Mouse (Mus musculus) layer of hippocampus, postnatal 14 days (tissue): ENCODE results near the gene Gm4756. TPM values are rescaled to one million over a fixed set of nuclear protein-coding genes. Genes with fewer than 3 reads are reported as not detected.
"Not testable (repeated sequence)": the region's sequence is repeated elsewhere in the genome, so short reads cannot be mapped to it uniquely, and the experiment has no call there.

ENCODE experiments used
- DNase-seq, 2 experiments: peaks; one replicate each; pipeline ENCODE4 v3.0.0; 2021 to 2022; ENCODE audit warnings: low spot score in 2 of 2, mixed read lengths in 1 of 2
- total RNA-seq, 2 experiments: library from RNA; stranded (reverse); gene quantifications; 2 replicates each; pipeline ENCODE4 v1.2.3; 2021

The Gm4756 gene
- total RNA-seq, 2 experiments from 2014 or later: 0.55 TPM; not detected in 1

- DNase-seq: no peak
Observed at GRCm38 (mm10) chr12:72655775-72656174, 6.3 kb upstream of the Gm4756 start.

- peak; percentile 71 to 74 for DNase-seq
Observed at GRCm38 (mm10) chr12:72654698-72655097, 5.2 kb upstream of the Gm4756 start.

GRCm38 (mm10) chr12:72648921-72649320, 540 bp downstream of the Gm4756 start:
- no peak for DNase-seq

GRCm38 (mm10) chr12:72638025-72638424, 11.4 kb downstream of the Gm4756 start:
- no peak for DNase-seq

- no peak for DNase-seq
Observed at GRCm38 (mm10) chr12:72628751-72629150, 20.7 kb downstream of the Gm4756 start.

- DNase-seq: no peak
Observed at GRCm38 (mm10) chr12:72622853-72623496, 26.5 kb downstream of the Gm4756 start.

GRCm38 (mm10) chr12:72621441-72621840, 28.0 kb downstream of the Gm4756 start:
- DNase-seq: no peak

GRCm38 (mm10) chr12:72620856-72621255, 28.6 kb downstream of the Gm4756 start:
- no peak for DNase-seq

GRCm38 (mm10) chr12:72612053-72612452, 37.4 kb downstream of the Gm4756 start:
- DNase-seq: no peak

- DNase-seq: not testable (repeated sequence)
Observed at GRCm38 (mm10) chr12:72598731-72599130, 50.7 kb downstream of the Gm4756 start.

- DNase-seq: no peak
Observed at GRCm38 (mm10) chr12:72594001-72594400, 55.5 kb downstream of the Gm4756 start.

- no peak for DNase-seq
Observed at GRCm38 (mm10) chr12:72592991-72593390, 56.5 kb downstream of the Gm4756 start.

- no peak for DNase-seq
Observed at GRCm38 (mm10) chr12:72585339-72585738, 64.1 kb downstream of the Gm4756 start.

- no peak for DNase-seq
Observed at GRCm38 (mm10) chr12:72583099-72583498, 66.4 kb downstream of the Gm4756 start.

GRCm38 (mm10) chr12:72582021-72582420, 67.4 kb downstream of the Gm4756 start:
- DNase-seq: no peak

- no peak for DNase-seq
Observed at GRCm38 (mm10) chr12:72564281-72564795, 85.1 kb downstream of the Gm4756 start.

- DNase-seq: no peak
Observed at GRCm38 (mm10) chr12:72554347-72554746, 95.1 kb downstream of the Gm4756 start.

- DNase-seq: peak in 1 of 2 experiments; percentile 6
Observed at GRCm38 (mm10) chr12:72538571-72538970, 110.9 kb downstream of the Gm4756 start.

GRCm38 (mm10) chr12:72536021-72536597, 113.4 kb downstream of the Gm4756 start, which contains the start of gene Pcnx4:
Pcnx4 (plus strand) TSS chr12:72536383.
- peak; percentile 89 to 95 for DNase-seq

- no peak for DNase-seq
Observed at GRCm38 (mm10) chr12:72535599-72535998, 113.9 kb downstream of the Gm4756 start.

GRCm38 (mm10) chr12:72533986-72534385, 115.5 kb downstream of the Gm4756 start:
- DNase-seq: no peak

- DNase-seq: no peak
Observed at GRCm38 (mm10) chr12:72532303-72532702, 117.2 kb downstream of the Gm4756 start.
